Mouse (Mus musculus) kidney, adult 2 months (tissue): ENCODE measurements at regions not wholly inside any gene's neighbourhood (a gene's known extent, or its start where the extent isn't known, plus 50 kb on each side); places are given as distances from the start of the nearest gene placed in this dataset.

Experiments
- CTCF ChIP-seq: fragments of 200-500 bp; conservative IDR thresholded peaks from 2 replicates; pipeline ENCODE4 v1.5.1; 2011; ENCODE audit warnings: low read depth, mild to moderate bottlenecking, control low read depth, low read length, moderate library complexity, mixed read lengths; ENCODE audit not compliant: insufficient read depth, insufficient read length
- POLR2A ChIP-seq: fragments of 200-500 bp; IDR thresholded peaks from one replicate; pipeline ENCODE4 v1.6.1; 2011; ENCODE audit warnings: low read depth, low read length, control low read depth

- TF ChIP-seq CTCF, result no peak
- TF ChIP-seq POLR2A, result no peak
These were observed 78.7 kb upstream of the Syt13 start for GRCm38 (mm10) chr2:92836203-92836602.
